Mouse (Mus musculus): Measurements from ENCODE around the gene Dchs2. TPM values are rescaled to one million over a fixed set of nuclear protein-coding genes. Genes with fewer than 3 reads are reported as not detected.

The Dchs2 gene
- polyA plus RNA-seq (2015; fragmentation: Nextera tagmentation; extraction: Ambion mirVana), result 0.08 and 0.23 TPM in 2 replicates

GRCm38 (mm10) chr3:83127726-83128448 is at the start of gene Dchs2:
Gene Dchs2 (plus strand): TSS chr3:83127948.
- under 1% methylated on average over 55 of the region's 55 CpGs for WGBS
- peaks cover 77% of the 10 kb centered on the region for H3K27me3 ChIP-seq (replicated peaks)
- H3K4me2 ChIP-seq, result peak within 1 kb of the TSS; percentile 97
- H3K4me1 ChIP-seq, result peaks cover 25% of the 10 kb centered on the region
- no peaks in the 10 kb centered on the region for H3K36me3 ChIP-seq
- H3K4me3 ChIP-seq, result peak within 1 kb of the TSS; percentile 57
- no peaks in the 10 kb centered on the region for H3K9me3 ChIP-seq
- H3K27ac ChIP-seq (replicated peaks), result no peak within 1 kb of the TSS
- peak within 1 kb of the TSS; percentile 69 for H3K9ac ChIP-seq
- no peak for ATAC-seq (ENCODE audit: extremely low read depth, insufficient number of reproducible peaks, low FRiP score, low TSS enrichment)

GRCm38 (mm10) chr3:83080567-83081055 is 47.1 kb upstream of the Dchs2 start:
- Histone ChIP-seq H3K36me3 (no peaks in the 10 kb centered on the region), H3K4me2 (peak overlapping the region; percentile 69), H3K27me3 (replicated peaks) (no peaks in the 10 kb centered on the region), H3K9ac (0 out of 2 replicates have a peak overlapping the region, but pooled peaks have one; percentile 15), H3K27ac (replicated peaks) (no peak overlapping the region), H3K9me3 (no peaks in the 10 kb centered on the region), H3K4me3 (peak overlapping the region; percentile 36), H3K4me1 (0 out of 2 replicates have a peak, but pooled peaks cover 5% of the 10 kb centered on the region)
- WGBS, result 2% methylated on average over 11 of the region's 11 CpGs
- no peak for ATAC-seq (ENCODE audit: extremely low read depth, insufficient number of reproducible peaks, low FRiP score, low TSS enrichment)

DNA sequence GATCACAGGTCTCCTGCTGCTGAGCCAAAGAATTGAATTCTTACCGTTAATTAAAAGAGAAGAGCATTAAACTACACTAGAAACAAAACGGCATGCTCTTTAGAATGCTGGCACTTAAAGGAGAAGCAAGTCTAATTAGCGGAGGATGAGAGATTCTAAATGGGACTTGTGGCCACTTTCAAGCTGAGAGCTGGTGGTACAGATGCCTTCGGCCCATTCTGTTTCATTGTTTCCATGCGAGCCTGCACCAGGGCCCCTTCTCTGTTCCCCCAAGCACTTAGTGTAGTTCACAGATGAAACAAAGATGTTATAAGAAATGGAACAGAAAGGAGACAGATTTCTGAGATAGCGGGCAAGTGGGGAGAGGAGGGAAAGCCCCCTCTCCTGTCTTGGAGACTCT is 30.2 kb upstream of the Dchs2 start:
- Histone ChIP-seq H3K4me2 (no peak overlapping the region), H3K9ac (no peak overlapping the region), H3K4me3 (no peak overlapping the region), H3K9me3 (no peaks in the 10 kb centered on the region), H3K27ac (replicated peaks) (no peak overlapping the region), H3K4me1 (peaks cover 12% of the 10 kb centered on the region; the same call in 1 of the 2 replicates), H3K27me3 (replicated peaks) (peaks cover 4% of the 10 kb centered on the region; the same call in 1 of the 2 replicates), H3K36me3 (no peaks in the 10 kb centered on the region)
- ATAC-seq (ENCODE audit: extremely low read depth, insufficient number of reproducible peaks, low FRiP score, low TSS enrichment), result no peak
- 77% methylated on average over 6 of the region's 6 CpGs for WGBS

DNA sequence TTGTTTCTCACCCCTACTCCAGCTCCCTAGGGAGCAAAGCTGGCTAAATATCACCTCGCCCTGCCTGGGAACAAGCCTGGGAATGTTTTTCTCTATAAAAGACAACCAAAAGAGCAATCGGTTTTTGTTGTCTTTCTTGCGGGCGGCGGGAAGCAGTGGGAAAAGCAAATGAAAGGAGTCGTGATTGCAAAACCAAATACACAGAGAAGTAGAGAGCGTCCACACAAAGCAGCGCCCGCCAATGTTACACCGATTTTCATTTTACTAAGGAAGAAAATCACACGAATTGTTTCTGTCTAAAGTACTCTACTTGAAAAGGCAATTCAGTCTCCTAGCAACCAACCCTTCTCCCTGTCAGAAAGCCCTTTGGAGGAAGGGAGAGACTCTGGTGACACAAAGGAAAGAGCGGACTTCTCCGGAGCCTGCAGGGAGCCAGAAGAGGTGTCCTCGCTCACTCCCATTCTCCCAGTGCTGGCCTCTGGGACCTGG is 29.2 kb upstream of the Dchs2 start:
- no peaks in the 10 kb centered on the region for H3K36me3 ChIP-seq
- H3K9me3 ChIP-seq, result no peaks in the 10 kb centered on the region
- H3K27me3 ChIP-seq (replicated peaks), result peaks cover 4% of the 10 kb centered on the region; the same call in 1 of the 2 replicates
- no peak overlapping the region for H3K27ac ChIP-seq (replicated peaks)
- peak overlapping the region; percentile 41 for H3K4me3 ChIP-seq
- no peak for ATAC-seq (ENCODE audit: extremely low read depth, insufficient number of reproducible peaks, low FRiP score, low TSS enrichment)
- H3K4me2 ChIP-seq, result peak overlapping the region; percentile 64
- peaks cover 12% of the 10 kb centered on the region; the same call in 1 of the 2 replicates for H3K4me1 ChIP-seq
- 17% methylated on average over 14 of the region's 14 CpGs for WGBS
- H3K9ac ChIP-seq, result peak overlapping the region; percentile 60

DNA sequence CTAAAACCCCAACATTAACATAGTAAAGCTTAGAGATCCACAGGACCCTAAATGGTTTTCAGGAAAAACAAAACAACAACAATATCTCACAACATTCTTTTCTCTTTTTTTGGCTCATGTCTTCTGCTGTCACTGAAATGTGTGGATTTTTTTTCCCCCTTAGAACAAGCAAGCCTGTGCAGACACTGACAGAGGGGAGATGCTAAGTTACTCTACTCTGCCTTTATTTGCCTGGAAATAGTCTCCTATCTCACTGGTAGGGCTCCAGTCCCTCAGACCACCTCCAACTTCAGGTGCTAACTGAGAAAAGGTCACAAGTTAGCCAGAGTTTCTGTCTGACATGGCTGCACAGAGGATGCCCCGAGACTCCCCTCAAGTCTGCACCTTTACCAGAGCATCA is 28.6 kb upstream of the Dchs2 start:
- no peak overlapping the region for H3K9ac ChIP-seq
- peak overlapping the region; percentile 41; the same call in 1 of the 2 replicates for H3K4me3 ChIP-seq
- ATAC-seq (ENCODE audit: extremely low read depth, insufficient number of reproducible peaks, low FRiP score, low TSS enrichment), result no peak
- no peak overlapping the region for H3K27ac ChIP-seq (replicated peaks)
- peak overlapping the region; percentile 64 for H3K4me2 ChIP-seq
- peaks cover 4% of the 10 kb centered on the region; the same call in 1 of the 2 replicates for H3K27me3 ChIP-seq (replicated peaks)
- no peaks in the 10 kb centered on the region for H3K9me3 ChIP-seq
- H3K36me3 ChIP-seq, result no peaks in the 10 kb centered on the region
- peaks cover 12% of the 10 kb centered on the region; the same call in 1 of the 2 replicates for H3K4me1 ChIP-seq
- 79% methylated on average over 1 of the region's 1 CpGs for WGBS

- no peaks in the 10 kb centered on the region for H3K9me3 ChIP-seq
- H3K9ac ChIP-seq, result no peak overlapping the region
- no peak overlapping the region for H3K27ac ChIP-seq (replicated peaks)
- no peak overlapping the region for H3K4me3 ChIP-seq
- H3K36me3 ChIP-seq, result no peaks in the 10 kb centered on the region
- peaks cover 12% of the 10 kb centered on the region; the same call in 1 of the 2 replicates for H3K4me1 ChIP-seq
- 65% methylated on average over 6 of the region's 6 CpGs for WGBS
- H3K27me3 ChIP-seq (replicated peaks), result peaks cover 4% of the 10 kb centered on the region; the same call in 1 of the 2 replicates
- no peak for ATAC-seq (ENCODE audit: extremely low read depth, insufficient number of reproducible peaks, low FRiP score, low TSS enrichment)
- H3K4me2 ChIP-seq, result no peak overlapping the region
Measured at GRCm38 (mm10) chr3:83099651-83100050, 28.1 kb upstream of the Dchs2 start.

- H3K27me3 ChIP-seq (replicated peaks), result 0 out of 2 replicates have a peak, but pooled peaks cover 4% of the 10 kb centered on the region
- H3K4me1 ChIP-seq, result peaks cover 12% of the 10 kb centered on the region; the same call in 1 of the 2 replicates
- 82% methylated on average over 6 of the region's 6 CpGs for WGBS
- no peak overlapping the region for H3K27ac ChIP-seq (replicated peaks)
- H3K9me3 ChIP-seq, result no peaks in the 10 kb centered on the region
- H3K36me3 ChIP-seq, result no peaks in the 10 kb centered on the region
- ATAC-seq (ENCODE audit: extremely low read depth, insufficient number of reproducible peaks, low FRiP score, low TSS enrichment), result no peak
- H3K4me3 ChIP-seq, result no peak overlapping the region
- H3K9ac ChIP-seq, result no peak overlapping the region
- H3K4me2 ChIP-seq, result no peak overlapping the region
Measured at GRCm38 (mm10) chr3:83102286-83102685, 25.5 kb upstream of the Dchs2 start.

DNA sequence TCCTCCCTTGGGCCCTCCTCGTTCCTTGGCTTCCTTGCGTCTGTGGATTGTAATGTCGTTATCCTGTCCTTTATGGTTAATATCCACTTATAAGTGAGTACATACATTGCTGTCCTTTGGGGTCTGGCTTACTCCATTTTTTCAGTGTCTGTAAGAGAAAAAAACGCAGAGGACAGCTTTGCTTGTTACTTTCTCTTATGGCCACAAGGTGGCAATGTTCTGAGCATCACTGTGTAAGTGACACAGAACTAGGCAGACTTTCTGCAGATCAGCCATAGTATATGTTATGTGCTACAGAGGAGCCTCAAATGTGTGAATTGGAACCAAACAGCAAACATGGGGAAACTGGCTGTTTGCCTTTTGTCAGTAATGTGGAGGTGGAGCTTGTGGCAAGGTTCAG is 17.6 kb upstream of the Dchs2 start:
- Histone ChIP-seq H3K27ac (replicated peaks) (no peak overlapping the region), H3K9ac (no peak overlapping the region), H3K36me3 (no peaks in the 10 kb centered on the region), H3K9me3 (no peaks in the 10 kb centered on the region), H3K4me2 (no peak overlapping the region), H3K4me1 (no peaks in the 10 kb centered on the region), H3K27me3 (replicated peaks) (peaks cover 16% of the 10 kb centered on the region; the same call in 1 of the 2 replicates), H3K4me3 (no peak overlapping the region)
- 30% methylated on average over 4 of the region's 4 CpGs for WGBS
- ATAC-seq (ENCODE audit: extremely low read depth, insufficient number of reproducible peaks, low FRiP score, low TSS enrichment), result no peak

DNA sequence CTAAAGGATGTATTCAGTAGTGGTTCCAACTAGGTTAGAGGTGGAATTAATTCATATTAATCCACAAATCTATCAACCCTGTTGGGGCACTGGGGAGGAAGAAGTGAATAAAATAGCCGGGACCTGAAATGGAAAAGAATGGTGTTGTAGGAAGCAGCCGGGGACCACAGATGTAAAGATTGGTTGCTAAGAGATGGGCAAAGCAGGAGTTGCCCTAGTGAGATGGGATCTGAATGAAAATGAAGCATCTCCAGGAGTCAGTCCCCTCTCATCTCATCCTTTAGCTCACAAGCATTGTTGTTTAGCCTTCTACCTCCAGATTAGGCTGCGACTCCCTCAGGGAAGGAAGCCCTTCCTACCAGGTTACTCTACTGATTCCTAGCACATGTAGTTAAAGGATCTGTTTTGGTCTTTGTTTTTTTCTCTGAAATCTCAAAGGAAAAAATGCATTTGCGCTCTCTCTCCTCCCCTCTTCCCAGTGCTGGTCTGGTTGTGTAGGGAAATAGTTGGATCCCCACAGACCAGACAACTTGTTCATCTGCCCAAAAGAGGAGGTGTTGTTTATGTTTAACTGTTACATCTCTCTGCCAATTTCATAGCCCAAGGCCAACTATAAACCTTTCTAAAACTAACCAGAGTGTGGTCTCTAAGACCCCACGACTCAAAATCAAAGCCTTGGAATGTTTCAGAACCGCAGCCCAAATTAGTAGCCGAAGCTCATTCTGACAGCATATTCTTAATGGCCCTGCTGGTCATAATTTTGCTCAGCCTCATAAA is 16.1 kb upstream of the Dchs2 start:
- H3K36me3 ChIP-seq, result no peaks in the 10 kb centered on the region
- WGBS, result 66% methylated on average over 7 of the region's 7 CpGs
- H3K4me3 ChIP-seq, result no peak overlapping the region
- H3K9me3 ChIP-seq, result no peaks in the 10 kb centered on the region
- no peak for ATAC-seq (ENCODE audit: extremely low read depth, insufficient number of reproducible peaks, low FRiP score, low TSS enrichment)
- peaks cover 16% of the 10 kb centered on the region; the same call in 1 of the 2 replicates for H3K27me3 ChIP-seq (replicated peaks)
- H3K4me2 ChIP-seq, result no peak overlapping the region
- H3K9ac ChIP-seq, result no peak overlapping the region
- no peak overlapping the region for H3K27ac ChIP-seq (replicated peaks)
- no peaks in the 10 kb centered on the region for H3K4me1 ChIP-seq

GRCm38 (mm10) chr3:83112869-83113268 is 14.9 kb upstream of the Dchs2 start:
- Histone ChIP-seq H3K27ac (replicated peaks) (no peak overlapping the region), H3K4me1 (no peaks in the 10 kb centered on the region), H3K4me3 (no peak overlapping the region), H3K4me2 (no peak overlapping the region), H3K9me3 (no peaks in the 10 kb centered on the region), H3K27me3 (replicated peaks) (peaks cover 16% of the 10 kb centered on the region; the same call in 1 of the 2 replicates), H3K36me3 (no peaks in the 10 kb centered on the region), H3K9ac (no peak overlapping the region)
- no peak for ATAC-seq (ENCODE audit: extremely low read depth, insufficient number of reproducible peaks, low FRiP score, low TSS enrichment)
- 30% methylated on average over 3 of the region's 3 CpGs for WGBS

GRCm38 (mm10) chr3:83114946-83115345 is 12.8 kb upstream of the Dchs2 start:
- H3K27ac ChIP-seq (replicated peaks), result no peak overlapping the region
- whole genome bisulfite sequencing, result 62% methylated on average over 1 of the region's 1 CpGs
- H3K27me3 ChIP-seq (replicated peaks), result peaks cover 11% of the 10 kb centered on the region; the same call in 1 of the 2 replicates
- H3K36me3 ChIP-seq, result no peaks in the 10 kb centered on the region
- no peak overlapping the region for H3K4me2 ChIP-seq
- H3K9ac ChIP-seq, result no peak overlapping the region
- no peak overlapping the region for H3K4me3 ChIP-seq
- H3K4me1 ChIP-seq, result no peaks in the 10 kb centered on the region
- H3K9me3 ChIP-seq, result no peaks in the 10 kb centered on the region
- ATAC-seq (ENCODE audit: extremely low read depth, insufficient number of reproducible peaks, low FRiP score, low TSS enrichment), result no peak

All from heart, embryonic 13.5 days (tissue).